ENCODE assay signal across 23 mouse cellular contexts in the genomic region with DNA sequence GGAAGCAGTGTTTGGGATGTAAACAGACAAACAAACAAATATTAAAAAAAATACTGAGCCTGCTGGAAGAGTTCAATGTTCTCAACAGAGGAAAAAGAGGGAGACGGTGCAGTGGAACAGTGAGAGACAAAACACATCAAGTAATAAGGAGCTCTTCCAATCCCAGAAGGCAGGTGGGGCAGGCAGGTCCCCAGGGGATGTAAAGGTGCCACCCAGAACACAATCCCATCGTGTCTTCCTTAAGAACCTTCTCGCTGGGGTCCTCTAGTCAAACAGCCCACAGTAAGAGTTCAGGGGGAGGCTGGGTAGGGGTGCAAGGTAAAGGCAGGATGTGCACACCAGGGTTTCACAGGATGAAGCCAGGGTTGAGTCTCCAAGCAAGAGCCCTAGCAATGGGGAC. TPM values are rescaled to one million over a fixed set of nuclear protein-coding genes. Genes with fewer than 3 reads are reported as not detected.
DNase-seq lines count a peak whose midpoint lies in the region; ATAC-seq lines count a peak whose summit lies in the region.
"Had no signal": no experiment of that assay in that cellular context is flagged by ENCODE, and none has a peak within 500 bp of the region (broad histone marks: within the 10 kb centered on the region; RNA-seq: fewer than 3 reads in every experiment).

No protein-coding gene starts in this region.

- no peak overlapping the region for H3K4me2 ChIP-seq in forebrain, embryonic 11.5 days (ENCODE audit: low read depth, low read length, severe bottlenecking)
- no peak overlapping the region for H3K4me2 ChIP-seq in midbrain, embryonic 11.5 days

- no peak overlapping the region for H3K9ac ChIP-seq in forebrain, embryonic 11.5 days (ENCODE audit: low read length)
- H3K9ac ChIP-seq in midbrain, embryonic 11.5 days (ENCODE audit: low read length): no peak overlapping the region

- WGBS in forebrain, embryonic 11.5 days: 89% methylated on average over 3 of the region's 3 CpGs
- whole genome bisulfite sequencing in forebrain, embryonic 10.5 days: 85% methylated on average over 3 of the region's 3 CpGs
- 87% methylated on average over 3 of the region's 3 CpGs for WGBS in heart, embryonic 10.5 days
- WGBS in midbrain, embryonic 11.5 days: 89% methylated on average over 3 of the region's 3 CpGs
- 88% methylated on average over 3 of the region's 3 CpGs for WGBS in midbrain, embryonic 10.5 days

- H3K27ac ChIP-seq in forebrain, embryonic 11.5 days (ENCODE audit: low read depth, low read length): no peak overlapping the region
- H3K27ac ChIP-seq in forebrain, embryonic 10.5 days: no peak overlapping the region
- no peak overlapping the region for H3K27ac ChIP-seq in heart, embryonic 10.5 days
- no peak overlapping the region for H3K27ac ChIP-seq in midbrain, embryonic 11.5 days (ENCODE audit: low read depth, low read length)
- H3K27ac ChIP-seq in midbrain, embryonic 10.5 days (replicated peaks): no peak overlapping the region

- no peak for ATAC-seq in forebrain, embryonic 11.5 days (replicated peaks; ENCODE audit: low FRiP score)
- ATAC-seq in midbrain, embryonic 11.5 days (ENCODE audit: low FRiP score): no peak
- ATAC-seq: activated CD4-positive, CD25-positive, alpha-beta regulatory T cell, adult 4 months; CD4-positive, CD25-positive, alpha-beta regulatory T cell, adult 4 months; Patski had no signal

- H3K27me3 ChIP-seq in forebrain, embryonic 11.5 days (ENCODE audit: control insufficient read depth, insufficient read depth, low read length): no peaks in the 10 kb centered on the region
- no peaks in the 10 kb centered on the region for H3K27me3 ChIP-seq in forebrain, embryonic 10.5 days (ENCODE audit: poor library complexity, severe bottlenecking)
- no peaks in the 10 kb centered on the region for H3K27me3 ChIP-seq in heart, embryonic 10.5 days (ENCODE audit: insufficient read depth, poor library complexity, severe bottlenecking)
- H3K27me3 ChIP-seq in midbrain, embryonic 11.5 days (ENCODE audit: control insufficient read depth, insufficient read depth, low read length): no peaks in the 10 kb centered on the region
- no peaks in the 10 kb centered on the region for H3K27me3 ChIP-seq in midbrain, embryonic 10.5 days (ENCODE audit: low read depth, poor library complexity, severe bottlenecking)
- H3K27me3 ChIP-seq: CH12.LX, Patski had no signal

- no peaks in the 10 kb centered on the region for H3K36me3 ChIP-seq in forebrain, embryonic 11.5 days (ENCODE audit: control insufficient read depth, insufficient read depth, low read length)
- H3K36me3 ChIP-seq in forebrain, embryonic 10.5 days (replicated peaks): no peaks in the 10 kb centered on the region
- H3K36me3 ChIP-seq in heart, embryonic 10.5 days: peaks cover 2% of the 10 kb centered on the region; the same call in 1 of the 2 replicates
- H3K36me3 ChIP-seq in midbrain, embryonic 11.5 days (ENCODE audit: control insufficient read depth, insufficient read depth, low read length): no peaks in the 10 kb centered on the region
- no peaks in the 10 kb centered on the region for H3K36me3 ChIP-seq in midbrain, embryonic 10.5 days
- H3K36me3 ChIP-seq: G1E had no signal

- DNase-seq in forebrain, embryonic 11.5 days (ENCODE audit: low spot score): peak; percentile 33
- no peak for DNase-seq in forebrain, embryonic 10.5 days (ENCODE audit: extremely low spot score, low spot score)
- peak; percentile 78 for DNase-seq in heart, adult 11 months
- no peak for DNase-seq in heart, embryonic 10.5 days (ENCODE audit: low spot score)
- DNase-seq in midbrain, embryonic 11.5 days (ENCODE audit: low spot score, missing footprints): peak; percentile 54
- DNase-seq in midbrain, embryonic 10.5 days (ENCODE audit: low spot score): no peak
- DNase-seq: adrenal gland, adult 2 months; adrenal gland, adult 8-10 months; adrenal gland, postnatal 10 days; adrenal gland, postnatal 14 days; adrenal gland, postnatal 25 days; adrenal gland, postnatal 36 days; B cell, adult 2 months; cerebellum, adult 11 months; cerebellum, adult 11-12 months; cerebellum, adult 18-20 months had no signal

- no peaks in the 10 kb centered on the region for H3K4me1 ChIP-seq in forebrain, embryonic 11.5 days (replicated peaks; ENCODE audit: control insufficient read depth, insufficient read depth, low read length)
- H3K4me1 ChIP-seq in forebrain, embryonic 10.5 days: peaks cover 8% of the 10 kb centered on the region; the same call in 1 of the 2 replicates
- H3K4me1 ChIP-seq in heart, embryonic 10.5 days: peaks cover 23% of the 10 kb centered on the region
- no peaks in the 10 kb centered on the region for H3K4me1 ChIP-seq in midbrain, embryonic 11.5 days (ENCODE audit: control insufficient read depth, insufficient read depth, low read length)
- peaks cover 6% of the 10 kb centered on the region; the same call in 1 of the 2 replicates for H3K4me1 ChIP-seq in midbrain, embryonic 10.5 days

- H3K4me3 ChIP-seq in forebrain, embryonic 11.5 days (ENCODE audit: low read depth, low read length): no peak overlapping the region
- H3K4me3 ChIP-seq in forebrain, embryonic 10.5 days: no peak overlapping the region
- H3K4me3 ChIP-seq in heart, embryonic 10.5 days: no peak overlapping the region
- H3K4me3 ChIP-seq in midbrain, embryonic 11.5 days (ENCODE audit: low read depth, low read length): no peak overlapping the region
- no peak overlapping the region for H3K4me3 ChIP-seq in midbrain, embryonic 10.5 days

- H3K9me3 ChIP-seq in forebrain, embryonic 11.5 days (ENCODE audit: control insufficient read depth, low read length): no peaks in the 10 kb centered on the region
- H3K9me3 ChIP-seq in forebrain, embryonic 10.5 days: no peaks in the 10 kb centered on the region
- no peaks in the 10 kb centered on the region for H3K9me3 ChIP-seq in heart, embryonic 10.5 days
- no peaks in the 10 kb centered on the region for H3K9me3 ChIP-seq in midbrain, embryonic 11.5 days (ENCODE audit: control insufficient read depth, low read length)
- no peaks in the 10 kb centered on the region for H3K9me3 ChIP-seq in midbrain, embryonic 10.5 days (replicated peaks)
- H3K9me3 ChIP-seq: G1E had no signal

RNA-seq across cellular contexts. Expression of gene Gm10974, which starts 7.7 kb away (rescaled TPM):
- polyA plus RNA-seq in forebrain, embryonic 11.5 days (2014; fragmentation: Nextera tagmentation; extraction: Ambion mirVana): not detected in 2 replicates
- polyA plus RNA-seq in forebrain, embryonic 10.5 days (2016; fragmentation: Nextera tagmentation; extraction: Ambion mirVana): not detected in 2 replicates
- polyA plus RNA-seq in heart, embryonic 10.5 days (2016; fragmentation: Nextera tagmentation; extraction: Ambion mirVana): not detected in 2 replicates
- polyA plus RNA-seq in midbrain, embryonic 11.5 days (2014; fragmentation: Nextera tagmentation; extraction: Ambion mirVana): not detected in 2 replicates
- polyA plus RNA-seq in midbrain, embryonic 10.5 days (2016; fragmentation: Nextera tagmentation; extraction: Ambion mirVana): not detected in 2 replicates
- polyA plus RNA-seq: activated CD4-positive, CD25-positive, alpha-beta regulatory T cell, adult 4 months; adrenal gland, adult 2 months; brain, embryonic 14.5 days; C2C12; CD4-positive, CD25-positive, alpha-beta regulatory T cell, adult 4 months; G1E; Patski had no signal

RNA-seq across cellular contexts. Expression of gene Lrrk1, which starts 14.8 kb away (rescaled TPM):
- polyA plus RNA-seq in forebrain, embryonic 11.5 days (2014; fragmentation: Nextera tagmentation; extraction: Ambion mirVana): 3.3 and 5.2 TPM in 2 replicates
- 5.8 TPM in 2 replicates for polyA plus RNA-seq in forebrain, embryonic 10.5 days (2016; fragmentation: Nextera tagmentation; extraction: Ambion mirVana)
- polyA plus RNA-seq in heart, embryonic 10.5 days (2016; fragmentation: Nextera tagmentation; extraction: Ambion mirVana): 9.9 and 12.3 TPM in 2 replicates
- polyA plus RNA-seq in midbrain, embryonic 11.5 days (2014; fragmentation: Nextera tagmentation; extraction: Ambion mirVana): 2.5 and 2.9 TPM in 2 replicates
- polyA plus RNA-seq in midbrain, embryonic 10.5 days (2016; fragmentation: Nextera tagmentation; extraction: Ambion mirVana): 4.6 and 6.0 TPM in 2 replicates
- polyA plus RNA-seq: G1E had no signal

RNA-seq across cellular contexts. Expression of gene Aldh1a3, which starts 53.9 kb away (rescaled TPM):
- 2.2 and 3.7 TPM in 2 replicates for polyA plus RNA-seq in forebrain, embryonic 11.5 days (2014; fragmentation: Nextera tagmentation; extraction: Ambion mirVana)
- 30.4 and 30.6 TPM in 2 replicates for polyA plus RNA-seq in forebrain, embryonic 10.5 days (2016; fragmentation: Nextera tagmentation; extraction: Ambion mirVana)
- 0.95 and 1.6 TPM in 2 replicates for polyA plus RNA-seq in heart, embryonic 10.5 days (2016; fragmentation: Nextera tagmentation; extraction: Ambion mirVana)
- 0.41 and 0.72 TPM in 2 replicates for polyA plus RNA-seq in midbrain, embryonic 11.5 days (2014; fragmentation: Nextera tagmentation; extraction: Ambion mirVana)
- 0.94 and 9.2 TPM in 2 replicates for polyA plus RNA-seq in midbrain, embryonic 10.5 days (2016; fragmentation: Nextera tagmentation; extraction: Ambion mirVana)
- polyA plus RNA-seq: G1E had no signal

Comparison
In these comparisons a context has a peak if more than half of its experiments do, and no peak if none do; other contexts are left out.
1. DNase-seq: peak in forebrain, embryonic 11.5 days (single experiment), heart, adult 11 months (single experiment) and midbrain, embryonic 11.5 days (single experiment); none in forebrain, embryonic 10.5 days (single experiment), heart, embryonic 10.5 days (single experiment) and midbrain, embryonic 10.5 days (single experiment).